Mouse (Mus musculus) midbrain, embryonic 10.5 days (tissue): ENCODE results near the gene Tapt1. TPM values are rescaled to one million over a fixed set of nuclear protein-coding genes. Genes with fewer than 3 reads are reported as not detected.
A peak's percentile ranks its signal among the peaks of the same experiment; 100 is the strongest.

ENCODE experiments used
- DNase-seq: peaks from one replicate; pipeline ENCODE4 v3.0.0-alpha.2; 2017; ENCODE audit warnings: low spot score
- H3K27ac ChIP-seq: fragments of 300-500 bp; sonication (generic); replicated peaks from 2 replicates; pipeline ENCODE4 v1.5.1; 2016; ENCODE audit warnings: mild to moderate bottlenecking
- H3K27me3 ChIP-seq: fragments of 300-500 bp; sonication (generic); 2 replicates; pipeline ENCODE4 v1.6.1; 2016; ENCODE audit warnings: low read depth, mild to moderate bottlenecking; ENCODE audit not compliant: poor library complexity, severe bottlenecking
- H3K36me3 ChIP-seq: fragments of 300-500 bp; sonication (generic); 2 replicates; pipeline ENCODE4 v1.6.1; 2016; ENCODE audit warnings: mild to moderate bottlenecking, moderate library complexity
- H3K4me1 ChIP-seq: fragments of 300-500 bp; sonication (generic); 2 replicates; pipeline ENCODE4 v1.6.1; 2016
- H3K4me3 ChIP-seq: fragments of 300-500 bp; sonication (generic); 2 replicates; pipeline ENCODE4 v1.5.1; 2016; ENCODE audit warnings: mild to moderate bottlenecking, moderate library complexity
- H3K9me3 ChIP-seq: fragments of 300-500 bp; sonication (generic); replicated peaks from 2 replicates; pipeline ENCODE4 v1.6.1; 2016; ENCODE audit warnings: mild to moderate bottlenecking
- WGBS: fragments of 180-500 bp; shearing (Covaris S2); methylation state at CpG from one replicate; pipeline ENCODE4 v1.1.7; 2016; 5-methylcytosine and 5-hydroxymethylcytosine counted together
- polyA plus RNA-seq: library from polyadenylated mRNA; unstranded; fragments of >200 nt; fragmentation: Nextera tagmentation; extraction: Ambion mirVana; gene quantifications from 2 replicates; pipeline ENCODE4 v1.2.1, GENCODE M21; 2016

Tapt1 gene
- polyA plus RNA-seq, 1 experiment from 2014 or later: 22.9 TPM

DNA sequence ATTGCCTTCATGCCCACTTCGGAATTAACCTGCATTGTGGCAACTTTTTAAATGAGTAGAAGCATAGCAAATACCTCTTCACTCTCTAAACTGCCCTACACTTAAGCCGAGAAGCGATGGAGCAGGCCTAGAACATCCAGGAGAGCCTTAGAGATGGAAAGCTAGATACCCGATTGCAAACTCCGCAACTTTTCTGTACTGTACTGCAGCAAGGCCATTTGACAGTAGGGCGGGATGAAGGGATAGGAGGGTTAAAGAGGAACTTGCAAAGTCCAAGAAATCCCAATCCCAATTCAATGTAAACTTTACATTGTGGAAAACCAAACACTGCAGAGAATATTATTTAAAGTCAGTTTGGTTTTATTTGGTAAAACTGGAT is 1.0 kb upstream of the Tapt1 start:
- Histone ChIP-seq H3K9me3 (no peaks in the 10 kb centered on the region), H3K36me3 (peaks cover 4% of the 10 kb centered on the region; the same call in 1 of the 2 replicates), H3K27me3 (no peaks in the 10 kb centered on the region), H3K27ac (peak overlapping the region; percentile 98), H3K4me3 (peak overlapping the region; percentile 92), H3K4me1 (peaks cover 48% of the 10 kb centered on the region)
- no peak for DNase-seq
- 14% methylated on average over 6 of the region's 6 CpGs for WGBS

DNA sequence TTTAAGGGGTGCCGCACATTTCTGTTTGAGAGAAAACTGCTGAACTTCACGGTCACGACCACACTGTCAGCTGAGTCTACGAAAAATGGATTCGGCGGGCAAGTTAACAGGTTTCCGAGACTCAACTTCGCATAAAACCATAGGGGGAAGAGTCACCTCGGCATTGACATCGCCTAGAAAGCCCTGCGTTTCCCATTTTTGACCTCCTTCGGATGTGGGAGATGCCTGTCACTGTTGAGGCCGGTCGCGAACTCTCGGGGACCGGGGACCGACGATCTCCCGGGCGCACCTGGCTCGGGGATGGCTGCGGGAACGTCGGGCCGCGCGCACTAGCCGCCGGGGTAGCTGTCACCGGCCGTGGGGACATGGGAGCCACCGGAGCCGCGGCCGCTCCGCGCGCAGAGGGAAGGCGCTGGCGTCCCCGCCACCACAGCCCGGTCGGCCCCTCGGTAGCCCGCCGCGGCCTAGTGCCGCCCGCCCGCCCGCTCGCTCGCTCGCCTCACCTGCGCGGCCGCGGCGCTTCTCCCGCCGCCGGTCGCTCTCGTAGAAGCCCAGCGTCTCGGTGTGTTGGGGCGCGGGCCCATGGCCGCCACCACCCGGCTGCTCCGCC is 410 bp downstream of the Tapt1 start:
- peak overlapping the region; percentile 92 for H3K4me3 ChIP-seq
- peaks cover 4% of the 10 kb centered on the region; the same call in 1 of the 2 replicates for H3K36me3 ChIP-seq
- under 1% methylated on average over 71 of the region's 72 CpGs for WGBS
- no peak for DNase-seq
- peaks cover 48% of the 10 kb centered on the region for H3K4me1 ChIP-seq
- H3K27me3 ChIP-seq: no peaks in the 10 kb centered on the region
- peak overlapping the region; percentile 98 for H3K27ac ChIP-seq
- H3K9me3 ChIP-seq: no peaks in the 10 kb centered on the region

DNA sequence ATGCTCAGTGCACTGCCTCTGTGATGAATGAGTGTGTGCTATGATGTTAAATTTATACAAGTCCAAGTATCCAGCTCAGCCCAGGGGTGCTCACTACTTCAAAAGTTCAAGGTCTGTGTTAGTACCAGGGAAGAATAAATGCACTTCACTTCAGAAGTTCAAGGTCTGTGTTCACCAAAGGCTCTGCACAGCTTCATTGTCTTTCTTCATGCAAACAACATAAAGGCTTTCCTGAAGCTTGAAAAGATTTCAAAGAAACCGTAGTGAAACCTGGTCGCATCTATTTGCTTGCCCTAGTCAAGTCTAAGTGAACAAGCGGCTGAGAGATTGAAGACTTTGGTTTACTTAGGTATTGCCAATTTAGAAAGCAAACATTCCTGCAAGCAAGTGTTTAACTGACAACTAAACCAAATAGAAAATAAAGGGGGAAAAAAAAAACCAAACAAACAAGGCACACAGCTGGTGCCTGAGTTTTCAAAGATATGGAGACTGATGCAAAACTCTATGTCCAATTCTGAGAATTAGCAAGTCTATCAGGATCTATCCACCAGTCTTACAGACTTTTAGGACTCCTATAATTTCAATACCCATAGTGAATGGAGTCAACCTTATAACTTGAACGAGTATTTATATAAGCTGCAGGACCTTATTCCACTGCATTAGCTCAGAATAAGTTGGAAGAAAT is 1.4 kb downstream of the Tapt1 start:
- Histone ChIP-seq H3K4me3 (peak overlapping the region; percentile 92), H3K4me1 (peaks cover 48% of the 10 kb centered on the region), H3K36me3 (peaks cover 4% of the 10 kb centered on the region; the same call in 1 of the 2 replicates), H3K27me3 (no peaks in the 10 kb centered on the region), H3K9me3 (no peaks in the 10 kb centered on the region), H3K27ac (no peak overlapping the region)
- 77% methylated on average over 4 of the region's 4 CpGs for WGBS
- DNase-seq: peak; percentile 8

GRCm38 (mm10) chr5:44224251-44224650 is 2.2 kb downstream of the Tapt1 start:
- H3K9me3 ChIP-seq: no peaks in the 10 kb centered on the region
- peak overlapping the region; percentile 92 for H3K4me3 ChIP-seq
- 42% methylated on average over 6 of the region's 6 CpGs for WGBS
- peaks cover 48% of the 10 kb centered on the region for H3K4me1 ChIP-seq
- peak; percentile 36 for DNase-seq
- no peak overlapping the region for H3K27ac ChIP-seq
- H3K36me3 ChIP-seq: peaks cover 4% of the 10 kb centered on the region; the same call in 1 of the 2 replicates
- no peaks in the 10 kb centered on the region for H3K27me3 ChIP-seq

GRCm38 (mm10) chr5:44223341-44223881 is 3.0 kb downstream of the Tapt1 start:
- no peaks in the 10 kb centered on the region for H3K27me3 ChIP-seq
- WGBS: 90% methylated on average over 16 of the region's 16 CpGs
- H3K4me1 ChIP-seq: peaks cover 41% of the 10 kb centered on the region
- H3K27ac ChIP-seq: no peak overlapping the region
- peaks cover 4% of the 10 kb centered on the region; the same call in 1 of the 2 replicates for H3K36me3 ChIP-seq
- no peaks in the 10 kb centered on the region for H3K9me3 ChIP-seq
- H3K4me3 ChIP-seq: no peak overlapping the region
- DNase-seq: peak; percentile 9

- H3K36me3 ChIP-seq: peaks cover 20% of the 10 kb centered on the region
- 94% methylated on average over 7 of the region's 7 CpGs for WGBS
- DNase-seq: peak; percentile 5
Observed at GRCm38 (mm10) chr5:44220430-44220829, 6.0 kb downstream of the Tapt1 start.

DNA sequence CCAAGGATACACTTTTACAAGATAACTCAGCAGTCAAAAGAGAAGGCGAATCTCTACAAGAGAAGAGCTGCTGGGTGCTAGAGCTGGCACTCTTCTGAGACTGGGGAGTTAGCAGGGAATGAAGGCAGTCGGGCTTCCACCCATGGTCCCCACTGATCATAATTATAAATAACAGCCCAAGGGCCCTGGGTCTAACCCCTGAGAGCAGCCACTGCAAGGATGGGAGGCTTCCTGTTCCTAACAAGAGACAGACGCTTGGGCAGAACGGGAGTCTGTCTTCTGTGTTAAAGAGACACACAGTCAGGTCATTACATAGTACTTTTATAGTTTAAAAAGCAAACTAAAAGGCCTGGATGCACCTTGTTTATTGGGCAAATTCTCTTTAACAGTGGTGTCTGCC is 6.6 kb downstream of the Tapt1 start:
- Histone ChIP-seq H3K36me3 (peaks cover 25% of the 10 kb centered on the region), H3K4me1 (peaks cover 18% of the 10 kb centered on the region), H3K27ac (no peak overlapping the region), H3K9me3 (no peaks in the 10 kb centered on the region), H3K4me3 (no peak overlapping the region), H3K27me3 (no peaks in the 10 kb centered on the region)
- DNase-seq: peak; percentile 8
- WGBS: 76% methylated on average over 4 of the region's 4 CpGs

More at GRCm38 (mm10) chr5:44220430-44220829, 6.0 kb downstream of the Tapt1 start:
- Histone ChIP-seq H3K4me1 (peaks cover 24% of the 10 kb centered on the region), H3K27ac (no peak overlapping the region), H3K27me3 (no peaks in the 10 kb centered on the region), H3K9me3 (no peaks in the 10 kb centered on the region), H3K4me3 (no peak overlapping the region)

- H3K4me1 ChIP-seq: peaks cover 5% of the 10 kb centered on the region
- no peak overlapping the region for H3K27ac ChIP-seq
- no peaks in the 10 kb centered on the region for H3K27me3 ChIP-seq
- H3K9me3 ChIP-seq: no peaks in the 10 kb centered on the region
- WGBS: 93% methylated on average over 4 of the region's 4 CpGs
- peaks cover 27% of the 10 kb centered on the region for H3K36me3 ChIP-seq
- no peak for DNase-seq
- H3K4me3 ChIP-seq: no peak overlapping the region
Observed at GRCm38 (mm10) chr5:44218483-44218882, 7.9 kb downstream of the Tapt1 start.

DNA sequence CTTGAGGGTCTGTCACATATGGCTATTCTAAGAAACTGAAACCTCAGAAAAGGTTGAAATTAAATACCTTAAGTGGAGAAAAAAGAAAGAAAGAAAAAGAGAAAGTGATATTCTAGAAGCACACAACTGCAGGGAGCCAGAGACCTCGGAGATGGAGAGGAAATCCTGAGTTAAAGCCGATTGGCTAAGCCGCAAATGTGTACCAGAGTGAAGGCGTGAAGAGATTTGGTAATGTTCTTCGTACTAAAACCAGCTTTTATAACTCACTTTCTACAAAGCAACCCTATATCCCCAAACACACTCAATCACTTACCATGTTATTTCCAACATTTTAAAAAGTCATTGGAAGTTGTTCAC is 8.8 kb downstream of the Tapt1 start:
- Histone ChIP-seq H3K36me3 (peaks cover 23% of the 10 kb centered on the region), H3K27me3 (no peaks in the 10 kb centered on the region), H3K4me3 (no peak overlapping the region), H3K4me1 (no peaks in the 10 kb centered on the region), H3K27ac (no peak overlapping the region), H3K9me3 (no peaks in the 10 kb centered on the region)
- no peak for DNase-seq
- WGBS: 78% methylated on average over 5 of the region's 5 CpGs

GRCm38 (mm10) chr5:44217041-44217684 is 9.3 kb downstream of the Tapt1 start:
- no peak overlapping the region for H3K27ac ChIP-seq
- peaks cover 27% of the 10 kb centered on the region for H3K36me3 ChIP-seq
- 82% methylated on average over 8 of the region's 8 CpGs for WGBS
- H3K4me1 ChIP-seq: no peaks in the 10 kb centered on the region
- DNase-seq: no peak
- no peaks in the 10 kb centered on the region for H3K9me3 ChIP-seq
- no peaks in the 10 kb centered on the region for H3K27me3 ChIP-seq
- H3K4me3 ChIP-seq: no peak overlapping the region

- DNase-seq: peak; percentile 3
- H3K4me1 ChIP-seq: no peaks in the 10 kb centered on the region
- peaks cover 40% of the 10 kb centered on the region for H3K36me3 ChIP-seq
- H3K27ac ChIP-seq: no peak overlapping the region
- H3K9me3 ChIP-seq: no peaks in the 10 kb centered on the region
- H3K4me3 ChIP-seq: no peak overlapping the region
- no peaks in the 10 kb centered on the region for H3K27me3 ChIP-seq
Observed at GRCm38 (mm10) chr5:44215118-44215517, 11.3 kb downstream of the Tapt1 start.

DNA sequence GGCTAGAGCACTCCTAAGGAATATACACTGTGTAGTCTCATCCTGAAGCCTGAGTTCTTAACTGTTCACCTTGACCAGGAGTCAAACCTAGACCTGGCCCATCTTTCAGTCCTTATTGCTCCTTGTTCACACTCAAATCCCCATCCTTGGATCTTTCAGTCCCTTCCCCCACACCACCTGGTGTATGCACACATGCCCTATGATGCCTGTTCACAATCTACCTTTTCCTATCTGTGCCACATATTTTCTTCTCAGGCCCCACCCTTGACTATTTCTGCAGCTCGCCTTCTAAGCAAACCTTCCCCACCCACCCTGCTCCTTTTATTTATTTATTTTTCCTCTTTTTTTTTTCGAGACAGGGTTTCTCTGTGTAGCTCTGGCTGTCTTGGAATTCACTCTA is 12.4 kb downstream of the Tapt1 start:
- H3K9me3 ChIP-seq: no peaks in the 10 kb centered on the region
- H3K27me3 ChIP-seq: no peaks in the 10 kb centered on the region
- WGBS: 82% methylated on average over 2 of the region's 2 CpGs
- peaks cover 43% of the 10 kb centered on the region for H3K36me3 ChIP-seq
- no peak overlapping the region for H3K4me3 ChIP-seq
- H3K4me1 ChIP-seq: no peaks in the 10 kb centered on the region
- DNase-seq: peak; percentile 5
- no peak overlapping the region for H3K27ac ChIP-seq

DNA sequence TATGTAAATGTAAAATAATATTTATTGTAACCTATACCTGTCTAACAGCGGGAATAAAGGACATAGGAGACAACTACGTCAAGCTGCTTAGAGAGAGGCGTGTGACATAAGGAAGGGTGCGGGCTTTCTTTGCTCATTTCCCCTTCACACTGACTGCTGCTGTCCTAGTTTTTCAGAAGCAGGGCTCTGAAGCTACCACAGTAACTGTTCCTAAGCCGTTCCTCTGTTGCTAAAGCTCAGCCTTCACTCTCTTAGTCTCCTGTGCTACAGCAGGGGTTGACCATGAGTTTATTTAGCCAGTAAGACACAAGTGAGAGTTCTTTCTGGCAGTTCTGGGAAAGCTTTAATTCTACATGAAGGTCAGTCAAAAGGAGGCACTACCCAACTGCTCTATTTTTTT is 13.0 kb downstream of the Tapt1 start:
- no peaks in the 10 kb centered on the region for H3K27me3 ChIP-seq
- H3K4me1 ChIP-seq: no peaks in the 10 kb centered on the region
- H3K27ac ChIP-seq: no peak overlapping the region
- no peaks in the 10 kb centered on the region for H3K9me3 ChIP-seq
- WGBS: 94% methylated on average over 5 of the region's 5 CpGs
- no peak overlapping the region for H3K4me3 ChIP-seq
- peaks cover 43% of the 10 kb centered on the region for H3K36me3 ChIP-seq
- DNase-seq: peak; percentile 5
